Mouse (Mus musculus) left cerebral cortex, adult 9 months (tissue): ENCODE data around the gene 1700016K19Rik.
A peak's percentile ranks its signal among the peaks of the same experiment; 100 is the strongest.

ENCODE experiments used
- DNase-seq, 2 experiments: peaks; one replicate each; pipeline ENCODE4 v3.0.0; 2022; ENCODE audit warnings: low spot score in 2 of 2

1700016K19Rik gene

GRCm38 (mm10) chr11:75999440-76000155, at the start of gene 1700016K19Rik:
Gene 1700016K19Rik, plus strand, starts transcription at chr11:75999912.
- DNase-seq, result peak; percentile 50 to 86

GRCm38 (mm10) chr11:75950459-75950858, 49.3 kb upstream of the 1700016K19Rik start:
- DNase-seq, result no peak

DNA sequence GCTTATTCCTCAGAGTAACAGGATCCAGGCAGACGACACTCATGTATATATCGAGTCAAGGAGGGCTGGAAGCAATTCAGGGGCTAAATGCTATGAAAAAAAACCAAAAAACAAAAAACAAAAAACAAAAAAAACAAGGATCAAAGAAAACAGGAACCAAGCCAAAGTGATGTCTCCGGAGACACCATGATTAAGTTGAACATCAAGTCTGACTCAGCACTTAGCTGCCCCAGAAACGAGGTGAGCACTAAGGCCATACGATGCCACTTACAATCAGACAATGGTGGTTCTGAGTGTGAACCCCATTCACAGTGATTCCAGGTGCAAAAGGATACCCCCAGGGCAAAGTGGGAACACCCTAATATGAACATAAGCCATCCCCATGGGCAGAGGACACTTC, 47.8 kb upstream of the 1700016K19Rik start:
- no peak for DNase-seq

DNA sequence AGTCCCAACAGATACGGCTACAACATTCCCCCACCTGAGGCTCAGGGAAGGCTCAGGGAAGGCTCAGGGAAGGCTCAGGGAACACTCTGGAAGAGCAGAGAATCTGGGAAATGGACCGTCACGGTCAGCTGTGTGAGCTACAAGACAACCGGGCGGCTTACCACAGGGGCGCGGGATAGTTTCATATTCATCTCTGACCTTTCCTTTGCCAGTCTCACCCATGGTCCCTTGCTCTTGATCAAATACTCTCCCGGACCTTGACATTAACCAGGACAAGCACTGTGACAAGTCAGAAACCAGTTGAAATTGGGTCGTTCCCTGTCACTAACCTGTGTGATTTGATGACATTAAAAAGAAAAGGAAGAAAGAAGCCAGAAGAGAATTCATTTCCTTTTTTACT, 44.8 kb upstream of the 1700016K19Rik start:
- DNase-seq, result no peak

GRCm38 (mm10) chr11:75956651-75957050, 43.1 kb upstream of the 1700016K19Rik start:
- DNase-seq, result no peak

GRCm38 (mm10) chr11:75957124-75957832, 42.4 kb upstream of the 1700016K19Rik start:
- no peak for DNase-seq

DNA sequence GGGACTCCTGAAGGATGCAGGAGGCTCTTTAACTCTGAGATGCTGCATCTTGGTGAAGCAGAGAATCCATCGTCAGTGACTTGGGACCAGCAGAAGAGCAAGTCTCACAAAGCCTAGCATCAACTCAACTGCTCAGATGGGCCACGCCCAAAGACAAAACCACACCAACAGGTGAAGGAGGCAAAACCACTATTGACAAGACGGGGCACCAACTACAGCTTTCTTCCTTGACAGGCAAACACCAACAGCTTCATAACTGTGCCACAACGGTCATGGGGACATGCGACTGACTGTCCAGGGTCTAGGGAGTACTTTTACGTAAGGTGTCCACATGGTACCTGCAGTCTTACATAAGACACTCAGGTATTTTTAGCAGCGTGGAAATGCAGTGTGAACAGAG, 37.9 kb upstream of the 1700016K19Rik start:
- DNase-seq, result no peak

DNA sequence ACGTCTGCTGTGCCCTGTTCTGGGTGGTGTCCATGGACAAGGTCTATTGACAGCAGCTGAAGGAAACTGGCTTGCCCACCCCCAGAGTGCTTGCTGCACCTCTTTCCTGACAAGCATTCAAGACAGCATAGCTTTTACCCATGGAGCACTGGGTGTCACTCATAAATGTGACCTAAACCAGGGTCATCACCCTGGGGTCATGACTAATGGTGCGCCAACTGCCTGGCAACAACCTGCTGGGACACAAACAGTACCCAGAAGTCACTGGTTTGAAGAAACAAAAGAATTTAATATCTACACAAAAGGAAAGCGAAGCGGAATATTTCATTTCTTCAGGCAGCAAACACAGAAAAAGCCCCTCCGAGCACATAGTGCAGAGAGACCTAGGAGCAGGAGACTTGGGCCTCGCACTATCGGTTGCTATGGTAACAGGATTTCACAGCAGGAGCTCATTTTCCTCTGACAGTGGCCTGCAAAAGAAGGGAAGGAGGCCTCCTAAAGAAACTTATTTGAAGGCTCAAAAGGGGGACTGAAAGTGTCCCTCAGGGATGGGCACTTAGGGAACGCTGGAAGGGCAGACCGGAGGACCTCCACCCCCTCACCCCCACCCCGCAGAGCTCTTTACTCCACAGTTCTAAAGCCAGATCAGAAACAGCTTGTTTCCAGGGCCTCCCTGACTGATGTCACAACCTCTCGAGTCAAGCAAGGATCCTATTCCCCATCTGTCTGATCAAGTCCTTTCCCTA, 35.8 kb upstream of the 1700016K19Rik start:
- DNase-seq, result peak in 1 of 2 experiments; percentile 25

GRCm38 (mm10) chr11:75964476-75964730, 35.3 kb upstream of the 1700016K19Rik start:
- no peak for DNase-seq

GRCm38 (mm10) chr11:75965674-75966400, 33.9 kb upstream of the 1700016K19Rik start:
- no peak for DNase-seq

GRCm38 (mm10) chr11:75966401-75967372, 33.0 kb upstream of the 1700016K19Rik start:
- peak in 1 of 2 experiments; percentile 37 for DNase-seq

- DNase-seq, result no peak
Measured at GRCm38 (mm10) chr11:75968761-75969160, 31.0 kb upstream of the 1700016K19Rik start.

DNA sequence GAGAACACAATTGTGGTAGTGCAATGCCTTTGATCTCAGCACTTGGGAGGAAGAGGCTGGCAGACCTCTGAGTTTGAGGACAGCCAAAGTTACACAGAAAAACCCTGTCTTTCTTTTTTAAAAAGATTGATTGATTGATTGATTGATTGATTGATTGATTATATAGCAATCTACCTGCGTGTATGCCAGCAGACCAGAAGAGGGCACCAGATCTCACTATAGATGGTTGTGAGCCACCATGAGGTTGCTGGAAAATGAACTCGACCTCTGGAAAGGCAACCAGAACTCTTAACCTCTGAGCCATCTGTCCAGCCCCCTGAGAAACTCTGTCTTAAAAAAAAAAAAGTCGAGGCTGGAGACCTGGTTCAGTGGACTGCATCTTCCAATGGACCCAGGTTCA, 29.1 kb upstream of the 1700016K19Rik start:
- no peak for DNase-seq

DNA sequence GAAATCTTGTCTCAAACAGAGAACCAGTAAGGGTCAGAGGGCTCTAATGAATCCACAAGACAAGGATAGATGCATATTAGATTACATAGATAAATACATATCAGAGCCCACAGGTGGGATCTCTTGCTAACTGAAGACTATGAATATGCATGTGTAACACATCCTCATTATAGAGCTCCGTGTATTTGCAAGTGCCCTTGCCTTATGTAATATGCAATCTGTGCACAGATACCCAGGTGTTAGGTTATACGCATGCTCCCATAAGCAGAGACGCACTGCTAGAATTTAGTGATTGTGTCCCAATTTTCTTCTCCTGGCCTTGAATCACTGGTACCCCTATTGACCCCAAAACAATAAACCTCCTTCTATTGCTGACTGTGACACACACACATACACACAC, 27.5 kb upstream of the 1700016K19Rik start:
- no peak for DNase-seq

- no peak for DNase-seq
Measured at GRCm38 (mm10) chr11:75972916-75973567, 26.7 kb upstream of the 1700016K19Rik start.

- no peak for DNase-seq
Measured at GRCm38 (mm10) chr11:75973988-75974387, 25.7 kb upstream of the 1700016K19Rik start.

- no peak for DNase-seq
Measured at GRCm38 (mm10) chr11:75976748-75977147, 23.0 kb upstream of the 1700016K19Rik start.

GRCm38 (mm10) chr11:75978051-75978450, 21.7 kb upstream of the 1700016K19Rik start:
- DNase-seq, result no peak

- DNase-seq, result no peak
Measured at GRCm38 (mm10) chr11:75980413-75980812, 19.3 kb upstream of the 1700016K19Rik start.

DNA sequence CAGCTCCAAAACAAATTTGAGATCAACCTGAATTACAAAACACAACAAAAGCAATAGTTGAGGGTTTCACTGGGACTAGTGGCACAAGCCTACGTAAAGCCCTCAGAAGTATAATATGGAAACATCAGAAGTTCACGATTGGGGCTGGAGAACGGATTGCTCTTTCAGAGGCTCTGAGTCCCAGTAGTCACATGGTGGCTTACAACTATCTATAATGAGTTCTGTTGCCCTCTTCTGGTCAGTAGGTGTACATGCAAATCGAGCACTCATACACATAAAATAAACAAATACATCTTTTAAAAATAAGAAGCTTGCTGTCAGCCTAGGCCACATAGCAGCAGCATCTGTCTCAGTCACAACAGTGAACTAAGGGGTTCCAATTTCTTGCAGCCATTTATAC, 16.5 kb upstream of the 1700016K19Rik start:
- no peak for DNase-seq
